Mouse (Mus musculus) midbrain, embryonic 11.5 days (tissue): ENCODE measurements around the gene Arhgap8. TPM values are rescaled to one million over a fixed set of nuclear protein-coding genes. Genes with fewer than 3 reads are reported as not detected.

Source experiments
- ATAC-seq: fragments of 200-750 bp; cut with Nextera tagmentation; 2 replicates; pipeline ENCODE4 v1.8.0; 2017; ENCODE audit warnings: moderate TSS enrichment, moderate library complexity; ENCODE audit not compliant: low FRiP score
- DNase-seq: peaks from one replicate; pipeline ENCODE4 v3.0.0; 2015; ENCODE audit warnings: low spot score; ENCODE audit errors: missing footprints
- H3K27ac ChIP-seq: fragments of 300-500 bp; sonication (generic); 2 replicates; pipeline ENCODE4 v1.5.1; 2014; ENCODE audit warnings: low read depth, low read length
- H3K27me3 ChIP-seq: fragments of 300-500 bp; sonication (generic); 2 replicates; pipeline ENCODE4 v1.6.1; 2014; ENCODE audit warnings: mild to moderate bottlenecking, low read length, moderate library complexity, mixed read lengths; ENCODE audit not compliant: control insufficient read depth, insufficient read depth
- H3K36me3 ChIP-seq: fragments of 300-500 bp; sonication (generic); 2 replicates; pipeline ENCODE4 v1.6.1; 2014; ENCODE audit warnings: mild to moderate bottlenecking, low read length, moderate library complexity, mixed read lengths; ENCODE audit not compliant: control insufficient read depth, insufficient read depth
- H3K4me1 ChIP-seq: fragments of 300-500 bp; sonication (generic); 2 replicates; pipeline ENCODE4 v1.6.1; 2014; ENCODE audit warnings: low read length; ENCODE audit not compliant: control insufficient read depth, insufficient read depth
- H3K4me2 ChIP-seq: fragments of 300-500 bp; sonication (generic); 2 replicates; pipeline ENCODE4 v1.6.1; 2014; ENCODE audit warnings: mild to moderate bottlenecking, moderate library complexity
- H3K4me3 ChIP-seq: fragments of 300-500 bp; sonication (generic); 2 replicates; pipeline ENCODE4 v1.5.1; 2014; ENCODE audit warnings: low read depth, low read length
- H3K9ac ChIP-seq: fragments of 300-500 bp; sonication (generic); 2 replicates; pipeline ENCODE4 v1.6.1; 2014; ENCODE audit warnings: low read length
- H3K9me3 ChIP-seq: fragments of 300-500 bp; sonication (generic); 2 replicates; pipeline ENCODE4 v1.6.1; 2016; ENCODE audit warnings: low read length; ENCODE audit not compliant: control insufficient read depth
- WGBS: fragments of 180-500 bp; shearing (Covaris S2); extraction: QIAGEN DNeasy Blood & Tissue Kit; methylation state at CpG from one replicate; pipeline ENCODE4 v1.1.7; 2014; 5-methylcytosine and 5-hydroxymethylcytosine counted together
- polyA plus RNA-seq: library from polyadenylated mRNA; unstranded; fragments of >200 nt; fragmentation: Nextera tagmentation; extraction: Ambion mirVana; gene quantifications from 2 replicates; pipeline ENCODE4 v1.2.1, GENCODE M21; 2014

Arhgap8 gene
- polyA plus RNA-seq, 1 experiment from 2014 or later = 1.1 TPM

DNA sequence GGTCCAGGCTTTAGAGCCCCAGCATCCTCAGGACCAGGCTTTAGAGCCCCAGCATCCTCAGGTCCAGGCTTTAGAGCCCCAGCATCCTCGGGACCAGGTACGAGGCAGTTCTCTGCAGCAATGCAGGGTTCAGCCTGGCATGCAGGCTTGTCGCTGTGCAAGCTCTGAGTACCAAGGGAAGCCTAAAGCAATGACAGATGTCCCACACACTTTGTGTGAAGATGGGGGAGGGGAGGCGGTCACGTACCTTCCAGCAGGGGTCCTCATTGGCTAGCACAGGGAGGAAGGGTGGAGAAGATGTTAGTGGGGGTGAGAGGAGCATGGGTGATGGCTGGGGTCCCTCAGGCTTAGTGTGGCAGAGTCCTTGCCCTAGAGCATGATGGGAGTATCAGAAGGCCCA lies 73.8 kb downstream of the Arhgap8 start:
- Histone ChIP-seq H3K9ac (no peak overlapping the region), H3K4me1 (no peaks in the 10 kb centered on the region), H3K27me3 (no peaks in the 10 kb centered on the region), H3K4me3 (no peak overlapping the region), H3K27ac (no peak overlapping the region), H3K4me2 (no peak overlapping the region), H3K36me3 (peaks cover 44% of the 10 kb centered on the region), H3K9me3 (peaks cover 2% of the 10 kb centered on the region; the same call in 1 of the 2 replicates)
- no peak for ATAC-seq
- WGBS = 79% methylated on average over 5 of the region's 5 CpGs
- no peak for DNase-seq

DNA sequence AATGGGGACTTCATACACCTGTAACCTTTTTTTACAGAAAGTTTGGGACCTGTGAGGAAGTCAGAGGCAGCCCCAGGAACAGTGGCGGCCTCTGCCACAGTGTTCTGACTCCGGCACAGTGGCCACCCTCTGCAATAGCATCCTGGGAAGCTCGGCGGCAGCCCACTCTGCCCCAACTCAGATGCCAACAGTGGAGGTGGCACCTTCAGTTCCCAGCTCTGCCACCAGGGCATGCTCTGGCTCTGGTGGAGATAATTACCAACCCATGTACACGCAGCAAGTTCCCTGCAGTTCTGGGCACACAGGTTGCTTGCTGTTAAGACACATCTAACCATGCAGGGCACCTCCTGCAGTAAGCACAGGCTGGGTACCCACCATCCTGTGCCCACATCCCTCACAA lies 80.3 kb downstream of the Arhgap8 start:
- H3K9ac ChIP-seq = no peak overlapping the region
- no peak overlapping the region for H3K4me2 ChIP-seq
- H3K4me3 ChIP-seq = no peak overlapping the region
- no peaks in the 10 kb centered on the region for H3K4me1 ChIP-seq
- WGBS = 93% methylated on average over 5 of the region's 5 CpGs
- peaks cover 58% of the 10 kb centered on the region for H3K36me3 ChIP-seq
- DNase-seq (no peak), ATAC-seq (no peak)
- no peaks in the 10 kb centered on the region for H3K27me3 ChIP-seq
- H3K9me3 ChIP-seq = peaks cover 2% of the 10 kb centered on the region; the same call in 1 of the 2 replicates
- no peak overlapping the region for H3K27ac ChIP-seq

DNA sequence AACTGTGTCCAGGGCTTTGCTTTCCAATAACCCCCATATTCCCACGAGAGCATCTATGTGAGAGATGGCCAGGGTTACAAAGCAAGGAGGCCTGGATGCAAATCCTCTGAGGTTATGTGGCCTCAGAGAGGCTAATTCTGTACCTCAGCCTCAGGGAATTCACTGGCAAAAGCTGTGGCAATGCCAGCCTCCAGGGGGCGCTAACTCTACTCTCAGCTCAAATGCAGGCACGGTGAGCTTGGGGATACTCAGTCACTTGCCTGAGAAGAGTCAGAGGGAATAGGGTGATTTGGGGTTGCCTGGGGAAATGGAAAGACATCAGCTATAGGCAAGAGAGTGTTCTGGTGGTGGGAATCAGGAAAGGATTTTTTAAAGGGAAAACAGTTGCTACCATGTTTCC lies 83.8 kb downstream of the Arhgap8 start:
- ATAC-seq (no peak), DNase-seq (peak; percentile 87)
- peaks cover 51% of the 10 kb centered on the region for H3K36me3 ChIP-seq
- no peak overlapping the region for H3K9ac ChIP-seq
- H3K4me2 ChIP-seq = no peak overlapping the region
- H3K4me3 ChIP-seq = no peak overlapping the region
- no peaks in the 10 kb centered on the region for H3K27me3 ChIP-seq
- 41% methylated on average over 3 of the region's 3 CpGs for WGBS
- H3K9me3 ChIP-seq = no peaks in the 10 kb centered on the region
- H3K27ac ChIP-seq = no peak overlapping the region
- H3K4me1 ChIP-seq = no peaks in the 10 kb centered on the region

DNA sequence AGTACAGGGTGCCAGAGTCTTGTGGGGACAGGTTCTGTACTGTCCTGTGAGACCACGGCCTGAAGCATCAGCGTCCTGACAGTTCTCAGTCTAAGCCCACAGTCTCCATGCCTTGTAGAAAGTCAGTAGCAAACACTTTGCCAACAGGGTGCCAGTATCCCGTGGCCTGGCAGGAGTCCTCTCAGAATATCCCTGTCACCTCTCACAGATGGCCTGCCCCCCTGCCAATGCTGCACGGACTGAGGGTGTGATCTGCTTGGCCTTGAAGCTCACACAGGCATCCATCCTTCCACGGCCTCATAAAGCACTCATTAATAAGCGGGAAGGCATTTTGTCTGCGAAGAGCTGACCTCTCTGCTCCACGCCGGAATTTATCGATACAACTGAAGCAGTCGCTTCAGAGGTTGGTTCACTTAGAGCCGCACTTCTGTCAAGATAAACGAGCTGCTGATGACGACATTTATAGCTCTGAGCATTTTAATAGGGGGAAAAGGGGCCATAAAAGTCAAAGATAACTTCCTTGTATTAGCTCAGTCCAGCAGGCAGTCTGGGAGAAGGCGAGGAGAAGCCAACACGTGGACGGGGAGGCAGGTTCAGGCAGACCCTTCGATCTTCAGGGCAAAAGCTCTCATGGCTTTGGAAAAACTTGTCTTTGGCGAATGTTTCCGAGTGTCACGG lies 89.6 kb downstream of the Arhgap8 start:
- DNase-seq = no peak
- WGBS = 89% methylated on average over 21 of the region's 21 CpGs
- ATAC-seq = no peak
- no peak overlapping the region for H3K4me3 ChIP-seq
- H3K4me2 ChIP-seq = no peak overlapping the region
- peaks cover 4% of the 10 kb centered on the region for H3K4me1 ChIP-seq
- H3K36me3 ChIP-seq = peaks cover 22% of the 10 kb centered on the region
- H3K9ac ChIP-seq = no peak overlapping the region
- no peaks in the 10 kb centered on the region for H3K9me3 ChIP-seq
- no peak overlapping the region for H3K27ac ChIP-seq
- H3K27me3 ChIP-seq = no peaks in the 10 kb centered on the region

DNA sequence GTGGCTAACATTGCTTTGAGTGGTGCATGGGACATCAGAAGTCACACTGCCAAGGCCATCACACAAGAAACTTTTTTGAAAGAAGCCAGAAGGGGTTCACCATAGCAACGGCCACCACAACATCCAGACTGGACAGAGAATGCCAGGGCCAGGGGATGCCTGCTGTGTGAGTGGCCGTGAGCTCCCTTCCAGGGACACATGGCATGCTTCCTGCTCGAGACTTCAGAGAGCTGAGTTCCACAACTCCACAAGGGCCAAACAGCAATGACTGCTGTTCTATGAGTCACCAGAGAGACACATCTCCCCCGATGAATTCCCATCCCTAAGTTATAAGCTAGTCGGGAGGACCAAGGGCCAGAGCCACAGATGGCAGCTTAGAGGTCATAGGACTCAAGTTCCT lies 91.3 kb downstream of the Arhgap8 start:
- no peak for ATAC-seq
- WGBS = 77% methylated on average over 5 of the region's 5 CpGs

DNA sequence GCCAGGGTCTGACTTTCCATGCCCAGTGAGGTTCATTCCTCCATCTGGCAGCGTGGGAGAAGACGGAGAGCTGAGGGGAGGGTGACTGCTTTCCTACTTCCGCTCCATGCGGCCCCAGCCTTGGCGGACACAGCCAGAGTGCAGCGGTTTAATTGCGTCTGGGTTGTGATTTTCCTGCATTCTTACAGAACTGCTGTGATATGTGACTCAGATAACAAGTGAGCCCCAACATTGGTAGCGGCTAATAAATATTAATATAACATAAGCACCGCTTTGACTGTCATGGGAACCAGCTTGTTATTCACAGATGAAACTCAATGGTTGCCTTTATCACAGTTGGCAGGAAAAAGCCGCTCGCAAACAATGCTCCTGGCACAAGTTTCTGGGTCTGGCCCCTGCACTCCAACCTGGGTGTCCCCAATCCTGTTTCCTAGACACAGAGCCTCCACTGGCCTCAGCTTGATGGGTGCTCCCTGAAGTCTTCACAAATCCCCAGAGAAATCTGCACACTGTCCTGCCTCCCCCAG lies 93.0 kb downstream of the Arhgap8 start:
- ATAC-seq (no peak), DNase-seq (no peak)

More for the DNA sequence above, 91.3 kb downstream of the Arhgap8 start:
- H3K9me3 ChIP-seq = no peaks in the 10 kb centered on the region
- H3K9ac ChIP-seq = no peak overlapping the region
- no peak overlapping the region for H3K27ac ChIP-seq
- H3K36me3 ChIP-seq = peaks cover 11% of the 10 kb centered on the region
- DNase-seq = no peak
- H3K27me3 ChIP-seq = no peaks in the 10 kb centered on the region
- no peak overlapping the region for H3K4me3 ChIP-seq
- H3K4me2 ChIP-seq = no peak overlapping the region
- peaks cover 9% of the 10 kb centered on the region for H3K4me1 ChIP-seq

DNA sequence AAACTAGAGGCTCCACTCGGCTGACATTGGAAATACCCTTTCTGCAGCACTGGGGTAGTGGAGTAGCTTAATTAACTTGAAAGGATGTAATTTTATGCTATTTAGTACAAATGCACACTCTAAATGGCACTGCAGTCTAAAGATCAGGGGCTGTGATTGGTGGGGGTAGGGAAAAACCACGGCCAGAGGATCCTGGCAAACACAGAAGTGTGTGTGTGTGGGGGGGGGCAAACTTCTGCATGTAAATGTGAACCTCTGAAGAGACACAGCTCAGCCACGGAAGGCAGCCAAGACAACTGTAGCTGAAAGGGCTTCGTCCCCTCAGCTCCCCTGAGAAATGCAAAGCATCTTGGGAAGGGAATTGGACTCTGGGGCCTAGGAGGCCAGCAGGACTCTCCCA lies 95.3 kb downstream of the Arhgap8 start:
- Histone ChIP-seq H3K4me2 (no peak overlapping the region), H3K27ac (no peak overlapping the region), H3K9me3 (no peaks in the 10 kb centered on the region), H3K36me3 (no peaks in the 10 kb centered on the region), H3K27me3 (no peaks in the 10 kb centered on the region), H3K4me1 (peaks cover 9% of the 10 kb centered on the region), H3K4me3 (no peak overlapping the region), H3K9ac (no peak overlapping the region)
- DNase-seq (no peak), ATAC-seq (no peak)
- 51% methylated on average over 4 of the region's 4 CpGs for WGBS

More for the DNA sequence above, 93.0 kb downstream of the Arhgap8 start:
- no peak overlapping the region for H3K27ac ChIP-seq
- peaks cover 9% of the 10 kb centered on the region for H3K4me1 ChIP-seq
- no peak overlapping the region for H3K4me3 ChIP-seq
- H3K4me2 ChIP-seq = no peak overlapping the region
- no peaks in the 10 kb centered on the region for H3K9me3 ChIP-seq
- H3K9ac ChIP-seq = no peak overlapping the region
- 83% methylated on average over 11 of the region's 11 CpGs for WGBS
- H3K27me3 ChIP-seq = no peaks in the 10 kb centered on the region
- H3K36me3 ChIP-seq = peaks cover 2% of the 10 kb centered on the region

DNA sequence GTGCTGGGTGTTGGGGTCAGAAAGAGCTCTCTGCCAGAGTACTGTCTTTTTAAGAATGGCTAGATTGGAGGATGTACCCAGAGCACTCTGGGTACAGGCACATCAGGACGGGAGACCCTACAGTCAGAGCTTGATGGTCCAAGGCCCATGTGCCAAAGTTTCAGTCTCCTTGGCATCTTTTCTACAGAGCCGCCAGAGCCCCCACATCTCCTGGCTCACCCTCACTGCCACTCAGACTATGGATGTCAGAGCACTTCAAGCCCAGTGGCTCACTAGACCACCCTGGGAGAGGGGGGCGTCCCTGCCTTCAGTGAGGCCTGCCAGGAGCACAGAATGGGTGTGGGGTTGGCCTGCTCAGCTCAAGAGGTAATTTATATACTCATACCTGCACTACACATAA lies 97.7 kb downstream of the Arhgap8 start:
- Histone ChIP-seq H3K27me3 (no peaks in the 10 kb centered on the region), H3K27ac (no peak overlapping the region), H3K4me1 (peaks cover 11% of the 10 kb centered on the region), H3K4me2 (no peak overlapping the region), H3K9ac (no peak overlapping the region), H3K36me3 (no peaks in the 10 kb centered on the region), H3K9me3 (no peaks in the 10 kb centered on the region), H3K4me3 (no peak overlapping the region)
- ATAC-seq = no peak
- 73% methylated on average over 3 of the region's 3 CpGs for WGBS
- DNase-seq = no peak

DNA sequence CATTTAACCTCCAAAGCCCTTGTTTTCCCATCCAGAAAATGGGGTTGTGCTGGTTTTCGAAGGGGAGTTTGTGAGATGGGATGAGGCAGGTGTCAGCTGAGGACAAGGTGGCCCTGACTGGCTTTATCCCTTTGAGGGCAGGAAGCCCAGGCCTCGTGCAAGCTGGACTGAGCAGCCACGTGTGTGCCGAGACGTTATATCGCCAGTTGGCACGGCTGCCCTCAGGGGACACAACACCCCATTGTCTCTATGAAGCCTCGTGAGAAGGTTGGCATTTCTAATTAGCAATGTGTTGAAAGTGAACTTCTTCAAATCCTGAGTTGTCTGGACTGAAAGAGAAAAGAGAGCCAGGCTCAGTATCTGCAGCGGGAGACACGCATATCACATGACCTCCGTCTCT lies 98.4 kb downstream of the Arhgap8 start:
- ATAC-seq = no peak
- H3K36me3 ChIP-seq = no peaks in the 10 kb centered on the region
- no peaks in the 10 kb centered on the region for H3K9me3 ChIP-seq
- H3K4me3 ChIP-seq = no peak overlapping the region
- whole genome bisulfite sequencing = 88% methylated on average over 11 of the region's 11 CpGs
- H3K9ac ChIP-seq = no peak overlapping the region
- peaks cover 9% of the 10 kb centered on the region for H3K4me1 ChIP-seq
- DNase-seq = no peak
- H3K4me2 ChIP-seq = no peak overlapping the region
- no peak overlapping the region for H3K27ac ChIP-seq
- no peaks in the 10 kb centered on the region for H3K27me3 ChIP-seq
